Mouse (Mus musculus): ENCODE measurements around the gene Svs3b. TPM values are rescaled to one million over a fixed set of nuclear protein-coding genes. Genes with fewer than 3 reads are reported as not detected.
"Not testable (repeated sequence)": the region's sequence is repeated elsewhere in the genome, so short reads cannot be mapped to it uniquely, and the experiment has no call there.

Gene Svs3b
- not detected for total RNA-seq (2021)
- long read RNA-seq, experiment 1: 0 reads
- long read RNA-seq, experiment 2: 0 reads

GRCm38 (mm10) chr2:164256540-164256939, at the start of gene Svs3b:
Svs3b (minus strand) TSS chr2:164256640.
- not testable (repeated sequence) for DNase-seq (ENCODE audit: low spot score in 2 of 2); H3K27ac ChIP-seq; H3K4me3 ChIP-seq

DNA sequence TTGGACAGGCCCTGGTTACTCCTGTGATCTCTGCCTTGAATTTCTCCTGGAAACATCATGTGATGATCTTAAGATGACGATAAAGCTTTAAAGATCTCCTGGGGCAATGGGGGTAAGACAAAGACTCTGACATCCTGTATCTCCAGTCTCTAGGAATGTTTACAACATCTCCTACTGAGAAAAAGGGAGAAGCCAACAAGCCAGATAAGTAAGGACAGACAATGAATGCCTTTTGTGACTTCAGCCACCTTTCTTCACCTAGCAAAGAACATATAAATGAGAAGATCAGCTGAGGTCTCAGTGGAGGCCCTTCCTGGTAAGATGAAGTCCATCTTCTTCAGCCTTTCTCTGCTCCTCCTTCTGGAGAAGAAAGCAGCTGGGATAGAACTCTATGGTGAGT, 32.5 kb upstream of the Svs3b start, which contains the start of gene Svs3a:
TSS of gene Svs3a (plus strand) at position 301 of the 400 bp plus-strand sequence.
- not testable (repeated sequence) for H3K27ac ChIP-seq; H3K4me3 ChIP-seq; DNase-seq (ENCODE audit: low spot score in 2 of 2)

- no peak within 1 kb of the TSS for H3K4me3 ChIP-seq
- H3K27ac ChIP-seq: no peak within 1 kb of the TSS
- DNase-seq (ENCODE audit: low spot score in 2 of 2): no peak
- no peak for TF ChIP-seq CTCF (conservative IDR thresholded peaks at IDR 0.05)
These were observed 21.9 kb upstream of the Svs3b start, which contains the start of gene Svs4 for GRCm38 (mm10) chr2:164278359-164278758. Svs4 (minus strand) TSS chr2:164278459.

DNA sequence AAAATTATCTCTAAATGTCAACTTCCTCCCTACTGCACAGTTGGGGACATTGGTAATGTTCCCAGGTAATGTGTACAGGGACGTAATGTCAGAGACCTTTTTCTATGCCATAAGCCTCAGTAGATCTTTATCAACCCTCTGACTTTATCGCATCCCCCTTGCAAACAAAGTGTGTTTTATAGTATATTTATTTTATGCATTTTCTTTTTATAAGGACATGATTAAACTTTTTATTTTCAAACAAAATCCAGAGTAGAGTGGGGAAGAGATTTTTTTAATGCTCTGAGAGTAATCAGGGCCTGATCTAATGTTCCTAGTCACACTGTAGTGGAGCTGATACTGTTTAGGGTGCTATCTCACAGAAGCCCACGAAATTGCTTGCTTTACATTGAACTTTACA, 18.1 kb downstream of the Svs3b start, which contains the start of gene Svs2:
TSS of gene Svs2 (minus strand) at position 101 of the 400 bp plus-strand sequence.
- Histone ChIP-seq H3K27ac (no peak within 1 kb of the TSS), H3K4me3 (no peak within 1 kb of the TSS)
- DNase-seq (ENCODE audit: low spot score in 2 of 2): no peak
- TF ChIP-seq CTCF (conservative IDR thresholded peaks at IDR 0.05): no peak

GRCm38 (mm10) chr2:164232671-164233070, 23.8 kb downstream of the Svs3b start:
- no peak for DNase-seq (ENCODE audit: low spot score in 2 of 2)
- Histone ChIP-seq H3K4me3 (no peak overlapping the region), H3K27ac (no peak overlapping the region)
- no peak for TF ChIP-seq CTCF (conservative IDR thresholded peaks at IDR 0.05)

- no peak for DNase-seq (ENCODE audit: low spot score in 2 of 2)
- no peak for TF ChIP-seq CTCF (conservative IDR thresholded peaks at IDR 0.05)
- no peak overlapping the region for H3K27ac ChIP-seq
- no peak overlapping the region for H3K4me3 ChIP-seq
These were observed 27.9 kb downstream of the Svs3b start for GRCm38 (mm10) chr2:164228361-164229070.

DNA sequence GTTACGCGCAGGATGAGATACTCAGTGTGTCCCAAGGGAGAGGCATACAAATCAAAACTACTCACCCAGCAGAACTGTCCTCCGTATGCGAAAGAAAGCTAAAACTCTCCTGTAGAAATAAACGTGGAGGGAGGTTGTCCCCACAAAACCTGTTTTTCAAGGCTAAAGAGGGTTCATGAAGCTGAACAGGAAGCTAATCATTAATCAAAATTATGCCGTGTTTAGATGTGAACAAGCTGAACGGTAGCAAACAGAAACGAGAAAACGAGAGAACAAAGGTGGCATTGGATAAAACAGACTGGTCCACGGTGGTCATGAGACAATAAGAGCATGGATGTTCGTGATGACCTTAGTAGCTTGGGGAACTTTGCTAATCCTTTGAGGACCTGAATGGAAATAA, 34.9 kb downstream of the Svs3b start, which contains the start of gene Wfdc15b:
TSS of gene Wfdc15b (minus strand) at position 139 of the 400 bp plus-strand sequence.
- no peak for DNase-seq (ENCODE audit: low spot score in 2 of 2)
- H3K27ac ChIP-seq: no peak within 1 kb of the TSS
- H3K4me3 ChIP-seq: no peak within 1 kb of the TSS
- TF ChIP-seq CTCF (conservative IDR thresholded peaks at IDR 0.05): no peak

DNA sequence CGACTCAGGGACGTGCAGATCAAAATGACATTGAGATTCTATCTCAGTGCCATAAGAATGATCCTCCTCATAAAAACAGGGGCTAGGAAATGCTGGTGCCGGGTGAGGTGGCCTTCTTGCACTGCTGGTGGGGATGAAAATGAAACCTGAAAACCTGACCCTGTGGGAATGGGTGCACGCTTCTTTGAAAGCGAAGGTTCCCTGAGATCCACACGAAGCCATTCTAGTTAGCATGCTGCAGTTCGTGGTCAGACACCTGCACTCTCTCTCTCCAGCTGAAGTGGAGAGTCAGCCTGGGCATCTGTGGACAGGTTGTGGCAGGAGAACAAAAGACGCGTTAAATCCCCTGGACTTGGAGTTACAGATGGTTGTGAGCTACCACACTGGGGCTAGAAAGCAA, 37.1 kb downstream of the Svs3b start:
- no peak for DNase-seq (ENCODE audit: low spot score in 2 of 2)
- Histone ChIP-seq H3K4me3 (no peak overlapping the region), H3K27ac (no peak overlapping the region)
- no peak for TF ChIP-seq CTCF (conservative IDR thresholded peaks at IDR 0.05)

- no peak for TF ChIP-seq CTCF (conservative IDR thresholded peaks at IDR 0.05)
- no peak overlapping the region for H3K27ac ChIP-seq
- H3K4me3 ChIP-seq: no peak overlapping the region
- no peak for DNase-seq (ENCODE audit: low spot score in 2 of 2)
These were observed 43.7 kb downstream of the Svs3b start for GRCm38 (mm10) chr2:164212711-164213110.

DNA sequence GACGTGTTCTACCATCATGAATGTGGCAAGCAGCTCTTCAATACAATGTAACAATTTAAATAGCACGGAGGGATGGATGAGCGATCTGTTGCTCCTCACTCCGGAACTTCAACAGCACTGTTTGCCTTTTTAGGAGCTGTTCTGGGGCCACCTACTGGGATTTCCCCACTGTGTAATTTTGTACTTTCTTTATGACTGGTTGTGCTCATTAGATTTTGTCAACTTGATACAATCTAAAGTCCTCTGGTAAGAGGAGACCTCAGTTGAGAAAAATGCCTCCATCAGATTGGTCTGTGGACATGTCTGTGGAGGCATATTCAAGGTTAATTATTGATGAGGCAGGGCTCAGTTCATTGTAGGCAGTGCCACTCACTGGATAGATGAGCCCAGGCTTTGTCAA, 45.5 kb downstream of the Svs3b start:
- DNase-seq (ENCODE audit: low spot score in 2 of 2): no peak
- Histone ChIP-seq H3K4me3 (no peak overlapping the region), H3K27ac (no peak overlapping the region)
- TF ChIP-seq CTCF (conservative IDR thresholded peaks at IDR 0.05): no peak

- DNase-seq (ENCODE audit: low spot score in 2 of 2): no peak
- TF ChIP-seq CTCF (conservative IDR thresholded peaks at IDR 0.05): no peak
- Histone ChIP-seq H3K4me3 (no peak overlapping the region), H3K27ac (no peak overlapping the region)
These were observed 49.8 kb downstream of the Svs3b start for GRCm38 (mm10) chr2:164206676-164207075.

DNA sequence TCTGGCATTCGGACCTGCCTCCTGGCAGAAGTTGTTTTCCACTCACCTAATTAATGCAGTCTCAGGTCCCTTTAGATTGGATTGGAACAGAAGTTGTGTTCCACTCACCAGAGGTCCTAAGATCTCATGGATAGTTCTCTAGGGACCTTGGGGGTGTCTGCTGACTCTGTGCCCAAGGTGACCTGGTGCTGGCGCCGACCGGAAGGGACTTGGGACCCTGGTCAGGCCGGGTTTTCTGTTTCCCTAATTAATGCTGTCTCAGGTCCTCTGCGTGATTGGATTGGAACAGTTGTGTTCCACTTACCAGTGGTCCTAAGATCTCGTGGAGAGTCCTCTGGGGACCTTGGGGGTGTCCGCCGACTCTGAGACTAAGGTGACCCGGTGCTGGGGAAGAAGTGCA, 50.4 kb downstream of the Svs3b start:
- H3K27ac ChIP-seq; H3K4me3 ChIP-seq; DNase-seq (ENCODE audit: low spot score in 2 of 2): not testable (repeated sequence)

Other genes starting within 250 kb of the Svs3b start
- 1 to 10 TPM; 1.1 to 1.2 TPM for gene Pabpc1l, start 231.2 kb downstream of the Svs3b start, total RNA-seq (2021)
- gene Stk4, start 186.3 kb downstream of the Svs3b start, total RNA-seq (2021): 10 to 100 TPM; 46.9 to 50.4 TPM
- gene Tomm34, start 185.5 kb downstream of the Svs3b start, total RNA-seq (2021): 100 to 1,000 TPM; 107 to 108 TPM
- gene Kcns1, start 85.5 kb downstream of the Svs3b start, total RNA-seq (2021): 1 to 10 TPM; 4.4 to 5.7 TPM
- gene Wfdc5, start 73.9 kb downstream of the Svs3b start, total RNA-seq (2021): not detected
- not detected for gene Wfdc12, start 66.0 kb downstream of the Svs3b start, total RNA-seq (2021)
- gene Wfdc15a, start 56.5 kb downstream of the Svs3b start, total RNA-seq (2021): not detected
- gene Wfdc15b, start 35.0 kb downstream of the Svs3b start, total RNA-seq (2021): not detected
- gene Svs2, start 18.2 kb downstream of the Svs3b start, total RNA-seq (2021): not detected
- gene Svs4, start 21.8 kb upstream of the Svs3b start, total RNA-seq (2021): not detected
- gene Svs3a, start 32.6 kb upstream of the Svs3b start, total RNA-seq (2021): not detected
- not detected for gene Svs6, start 60.1 kb upstream of the Svs3b start, total RNA-seq (2021)
- gene Svs5, start 76.1 kb upstream of the Svs3b start, total RNA-seq (2021): not detected
- 1 to 10 TPM in 1 of 2 experiments, not detected in 1; 1.8 TPM for gene Slpi, start 132.5 kb upstream of the Svs3b start, total RNA-seq (2021)
- under 1 TPM; 0.07 to 0.46 TPM for gene Rbpjl, start 146.5 kb upstream of the Svs3b start, total RNA-seq (2021)
- 10 to 100 TPM; 10.3 to 11.2 TPM for gene Matn4, start 148.5 kb upstream of the Svs3b start, total RNA-seq (2021)
- 100 to 1,000 TPM; 122 to 137 TPM for gene Sdc4, start 187.2 kb upstream of the Svs3b start, total RNA-seq (2021)
- gene Sys1, start 200.3 kb upstream of the Svs3b start, total RNA-seq (2021): 10 to 100 TPM; 40.8 to 41.0 TPM
- gene Gm20458, start 204.3 kb upstream of the Svs3b start, total RNA-seq (2021): 1 to 10 TPM; 6.2 to 6.9 TPM
- gene Trp53tg5, start 217.1 kb upstream of the Svs3b start, total RNA-seq (2021): not detected
- gene Dbndd2, start 229.5 kb upstream of the Svs3b start, total RNA-seq (2021): 100 to 1,000 TPM; 111 to 112 TPM
- gene Pigt, start 240.9 kb upstream of the Svs3b start, total RNA-seq (2021): 10 to 100 TPM; 79.3 to 84.1 TPM

All from layer of hippocampus, adult 2 months (tissue).